Mouse (Mus musculus): Measurements from ENCODE around the gene Olfr352.

Olfr352 gene

DNA sequence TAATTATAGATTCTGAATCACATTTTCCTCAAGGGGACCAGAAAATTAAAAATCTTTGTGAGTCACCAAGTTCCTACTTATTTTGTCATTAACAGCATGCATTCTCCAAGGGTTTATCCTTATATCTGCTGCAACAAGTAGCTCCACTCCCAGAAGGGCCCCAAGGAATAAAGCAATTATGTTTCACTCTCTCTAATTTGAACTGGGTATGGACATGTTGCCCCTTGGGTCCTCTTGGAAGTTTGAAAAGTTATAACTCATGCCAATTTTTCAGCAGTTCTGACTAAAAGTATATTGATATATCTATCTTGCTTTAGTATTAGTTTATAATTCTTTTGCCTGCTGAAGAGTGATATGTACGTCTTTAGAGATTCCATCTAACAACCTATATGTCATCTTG is at the start of gene Olfr352:
Gene Olfr352 (plus strand): TSS at position 301 of the 400 bp plus-strand sequence.
- DNase-seq = no peak

DNA sequence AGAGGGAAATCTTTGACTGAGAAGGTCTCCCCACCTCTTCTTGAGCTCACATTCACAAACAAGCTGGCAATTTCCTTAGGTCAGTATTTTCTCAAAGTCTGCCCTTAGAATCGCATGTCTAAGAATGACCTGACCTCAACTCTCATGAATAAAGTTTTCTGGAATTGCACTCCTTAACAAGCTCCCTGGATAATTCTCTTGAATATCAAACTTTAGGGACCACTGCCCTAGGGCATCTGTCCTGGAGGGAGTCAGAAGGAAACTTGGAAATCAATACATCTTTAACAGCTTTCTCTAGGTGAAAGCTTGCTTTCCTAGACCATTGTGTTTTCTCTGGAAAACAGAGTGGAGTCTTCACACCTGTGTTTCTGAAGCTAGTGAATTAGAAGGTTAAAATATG is 22.2 kb upstream of the Olfr352 start, which contains the start of gene Olfr350:
Gene Olfr350 (plus strand): TSS at position 301 of the 400 bp plus-strand sequence.
- no peak for DNase-seq

DNA sequence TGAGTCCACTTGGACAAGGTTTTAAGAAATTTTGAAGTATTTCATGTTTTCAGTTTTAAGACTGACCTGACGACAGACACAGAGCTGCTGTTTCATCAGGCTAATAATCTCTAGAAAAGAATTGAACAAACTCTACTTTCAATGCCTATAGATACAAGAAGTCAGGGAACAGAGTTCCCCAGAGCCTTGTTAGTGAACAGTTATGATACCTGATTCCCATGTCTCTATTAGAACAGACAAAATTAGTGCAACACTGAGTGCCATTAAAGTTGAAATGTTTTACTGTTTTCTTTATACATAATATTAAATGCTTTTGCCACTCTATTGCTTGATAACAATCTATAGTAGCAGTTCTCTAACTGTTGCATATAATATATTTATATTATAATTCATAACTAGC is 5.7 kb upstream of the Olfr352 start, which contains the start of gene Olfr351:
Gene Olfr351 (minus strand): TSS at position 101 of the 400 bp plus-strand sequence.
- DNase-seq = no peak

DNA sequence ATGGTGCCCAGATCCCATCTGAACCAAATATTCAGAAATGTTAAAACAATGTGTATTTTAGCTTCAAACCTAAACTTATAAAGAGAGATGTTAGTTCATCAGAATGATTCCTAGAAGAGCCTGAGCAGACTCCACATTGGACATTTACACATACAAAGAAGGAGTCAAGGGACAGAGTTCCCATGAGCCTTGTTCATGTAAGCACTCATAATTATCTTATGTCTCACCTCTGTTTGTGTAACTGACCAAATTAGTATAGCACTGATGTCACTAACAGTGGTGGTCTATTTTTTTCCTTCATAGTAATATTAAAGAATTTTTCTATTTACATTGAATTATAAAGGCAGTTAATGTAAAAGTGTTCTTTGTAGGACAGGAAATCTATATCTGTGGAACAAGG is 24.6 kb downstream of the Olfr352 start, which contains the start of gene Olfr353:
Gene Olfr353 (minus strand): TSS at position 101 of the 400 bp plus-strand sequence.
- no peak for DNase-seq

DNA sequence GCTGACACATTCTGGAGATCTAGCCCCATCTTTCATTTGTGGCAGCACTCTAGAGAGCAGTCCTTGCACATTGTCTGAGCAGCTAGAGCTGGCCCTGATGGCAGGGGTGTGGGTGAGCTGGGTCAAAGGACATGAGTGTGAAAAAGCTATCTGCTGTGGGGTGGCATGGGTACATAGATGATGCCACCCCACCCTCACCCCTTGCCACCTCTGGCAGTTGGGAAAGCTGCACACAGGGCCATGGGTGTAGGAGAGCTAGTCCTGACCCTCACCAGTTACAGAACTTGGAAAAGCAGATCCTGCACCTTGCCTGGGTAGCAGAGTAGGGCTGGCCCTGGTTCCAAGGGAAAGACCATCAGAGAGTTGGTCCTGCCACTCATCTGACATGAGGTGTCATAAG is 28.9 kb downstream of the Olfr352 start:
- no peak for DNase-seq

DNA sequence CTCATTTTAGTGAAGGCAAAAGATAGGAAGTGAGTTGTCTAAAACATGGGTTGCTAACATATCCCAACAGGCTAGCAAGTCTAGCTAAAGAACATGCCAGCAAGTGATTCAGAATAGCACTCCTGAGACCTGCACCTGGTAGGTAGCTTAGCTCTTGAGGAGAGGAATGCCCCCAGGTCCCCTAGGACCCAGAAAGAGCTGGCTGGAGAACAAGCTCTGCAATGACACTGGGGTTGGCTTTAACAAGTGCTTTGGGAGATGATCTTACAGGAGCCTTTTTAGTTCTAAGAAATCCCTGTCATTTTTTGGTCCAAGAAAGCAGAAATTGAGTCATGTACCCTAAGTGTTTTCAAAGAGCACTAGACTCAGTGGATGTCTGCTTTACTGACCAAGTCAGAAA is 37.1 kb downstream of the Olfr352 start, which contains the start of gene Olfr354:
Gene Olfr354 (plus strand): TSS at position 301 of the 400 bp plus-strand sequence.
- no peak for DNase-seq
